Mouse (Mus musculus): ENCODE measurements around the gene Olfr460. TPM values are rescaled to one million over a fixed set of nuclear protein-coding genes. Genes with fewer than 3 reads are reported as not detected.
"Not testable (repeated sequence)": the region's sequence is repeated elsewhere in the genome, so short reads cannot be mapped to it uniquely, and the experiment has no call there.

The Olfr460 gene
- not detected for polyA plus RNA-seq (2017; shearing (Covaris generic))

DNA sequence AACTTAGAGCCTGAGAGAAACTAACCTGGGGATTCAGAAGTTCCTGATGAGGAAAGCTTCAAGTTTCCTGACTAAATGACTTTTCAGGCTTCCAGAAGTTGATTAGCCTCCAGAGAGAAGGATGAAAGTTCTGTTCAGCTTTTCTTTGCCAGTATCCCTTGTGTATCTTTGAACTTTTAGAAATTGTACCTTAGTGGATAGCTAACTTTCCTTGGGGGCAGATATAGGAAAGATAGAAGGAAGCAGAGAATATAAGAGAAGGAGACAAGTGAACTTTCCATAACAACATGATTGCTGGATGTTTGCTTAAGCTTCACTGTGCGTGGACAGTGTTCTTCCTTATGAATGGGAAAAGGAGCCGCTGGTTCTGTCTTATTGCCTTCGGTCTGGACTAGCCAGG lies at the start of gene Olfr460:
TSS of gene Olfr460 (plus strand) at position 301 of the 400 bp plus-strand sequence.
- ATAC-seq, result no peak

- ATAC-seq, result no peak
Measured at GRCm38 (mm10) chr6:40544690-40545089, 24.6 kb upstream of the Olfr460 start.

DNA sequence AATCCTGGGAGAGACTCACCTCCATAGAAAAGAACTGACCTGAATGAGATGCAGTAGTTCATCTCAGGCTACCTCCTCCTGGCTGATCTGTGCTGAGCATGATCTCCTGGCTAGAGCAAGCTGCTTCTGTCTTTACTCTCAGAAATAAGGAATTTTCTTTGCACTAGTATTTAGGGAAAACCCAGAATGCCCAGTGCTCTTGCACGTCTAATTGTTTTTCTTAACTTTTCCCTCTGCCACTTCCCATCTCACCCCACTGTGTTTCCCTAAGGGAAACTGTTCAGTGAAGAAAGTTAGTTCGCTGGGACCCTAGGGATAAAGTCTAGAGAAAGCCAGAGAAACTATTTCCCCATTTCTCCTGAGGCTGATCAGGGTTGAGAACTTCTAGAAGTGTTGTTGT lies 14.3 kb upstream of the Olfr460 start, which contains the start of gene Olfr461:
TSS of gene Olfr461 (minus strand) at position 101 of the 400 bp plus-strand sequence.
- ATAC-seq, result no peak

GRCm38 (mm10) chr6:40573618-40574017 lies 4.3 kb downstream of the Olfr460 start:
- no peak for ATAC-seq

DNA sequence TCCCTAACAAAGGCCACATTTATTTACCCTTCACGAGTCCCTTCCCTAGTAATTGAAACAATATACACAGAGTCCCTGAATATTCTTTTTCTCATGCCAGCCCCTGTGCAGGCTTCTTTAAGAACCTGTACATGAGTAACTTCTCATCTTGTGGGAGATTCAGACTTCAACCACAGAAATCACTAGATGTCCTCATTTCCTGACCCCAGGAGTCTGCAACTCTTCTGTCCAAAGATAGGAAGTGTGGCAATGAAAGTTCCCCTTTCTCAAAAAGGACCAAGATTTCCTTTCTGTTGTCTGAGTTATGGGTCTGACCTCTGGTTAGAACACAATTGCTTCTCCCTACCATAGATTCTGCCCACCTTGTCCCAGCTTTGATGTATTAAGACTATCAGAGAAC lies 7.0 kb downstream of the Olfr460 start:
- ATAC-seq, result no peak

- ATAC-seq, result no peak
Measured at GRCm38 (mm10) chr6:40584336-40584735, 15.0 kb downstream of the Olfr460 start.

GRCm38 (mm10) chr6:40585645-40586044 lies 16.4 kb downstream of the Olfr460 start, which contains the start of gene Clec5a:
TSS of gene Clec5a (minus strand) at chr6:40585821.
- no peak for ATAC-seq

DNA sequence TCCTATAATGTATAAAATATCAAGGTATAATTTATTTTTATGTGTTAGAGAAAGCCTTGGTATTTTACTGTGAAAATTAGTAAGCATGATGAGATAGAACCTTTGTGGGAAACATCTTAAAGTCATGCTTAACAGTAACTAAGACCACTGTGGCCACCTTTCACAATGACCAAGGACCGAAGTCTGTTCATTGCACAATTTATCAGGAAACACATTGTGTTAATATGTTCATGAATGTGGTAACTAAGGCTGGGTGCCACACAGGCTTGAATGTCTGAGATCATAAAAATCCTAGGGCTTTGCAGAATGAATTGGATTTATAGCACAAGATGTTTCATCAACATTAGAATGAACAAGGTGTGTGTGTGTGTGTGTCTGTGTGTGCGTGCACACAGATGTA lies 19.1 kb downstream of the Olfr460 start:
- no peak for ATAC-seq

DNA sequence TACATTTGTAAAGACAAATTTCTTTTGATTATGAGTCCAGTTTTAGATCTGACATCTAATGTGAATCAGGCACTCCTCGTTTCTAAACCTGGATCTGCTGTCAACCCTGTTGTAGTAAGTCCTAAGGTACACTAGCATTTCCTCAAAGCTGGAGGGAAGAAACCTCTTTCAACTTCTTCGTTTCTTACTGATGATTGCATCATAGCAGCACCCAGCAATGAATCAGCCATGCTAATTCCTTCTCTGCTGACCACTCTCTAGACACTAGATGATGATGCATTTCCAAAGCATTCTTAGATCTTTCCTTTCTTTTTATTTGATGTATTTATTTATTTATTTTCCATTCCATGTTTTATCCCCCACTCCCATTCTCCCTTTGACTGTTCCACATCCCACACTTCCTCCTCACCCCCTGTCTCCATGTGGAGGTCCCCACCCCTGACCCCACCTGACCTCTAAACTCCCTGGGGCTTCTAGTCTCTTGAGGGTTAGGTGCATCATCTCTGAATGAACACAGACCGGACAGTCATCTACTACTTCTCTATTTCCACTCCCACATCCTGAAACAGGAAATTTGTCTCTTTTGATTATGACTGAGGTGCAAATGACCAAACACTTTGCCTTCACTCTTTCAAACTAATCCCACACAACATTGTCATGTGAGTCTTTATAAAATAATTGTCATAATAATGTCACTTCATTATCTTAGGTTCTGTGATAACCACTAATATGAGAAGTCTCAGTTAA lies 25.7 kb downstream of the Olfr460 start:
- ATAC-seq, result no peak

DNA sequence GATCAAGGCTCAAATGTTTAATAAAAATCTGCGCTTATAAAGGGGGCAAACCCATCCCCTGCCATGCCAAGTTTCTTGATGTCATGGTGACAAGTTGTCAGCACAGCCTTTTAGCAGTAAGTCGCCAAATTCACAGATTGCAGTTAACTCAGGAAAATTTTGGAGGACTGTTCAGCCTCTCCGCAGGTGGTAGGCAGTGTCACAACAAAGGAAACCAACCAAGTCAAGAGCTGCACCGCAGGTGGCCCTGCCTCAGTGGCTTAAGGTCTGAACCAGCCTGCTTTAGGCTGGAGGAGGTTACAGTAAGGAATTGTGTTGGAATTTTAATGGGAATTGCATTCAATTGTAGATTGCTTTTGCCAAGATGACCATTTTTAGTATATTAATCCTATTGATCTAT lies 29.3 kb downstream of the Olfr460 start:
- ATAC-seq, result not testable (repeated sequence)

GRCm38 (mm10) chr6:40607431-40607830 lies 38.1 kb downstream of the Olfr460 start:
- ATAC-seq, result no peak

DNA sequence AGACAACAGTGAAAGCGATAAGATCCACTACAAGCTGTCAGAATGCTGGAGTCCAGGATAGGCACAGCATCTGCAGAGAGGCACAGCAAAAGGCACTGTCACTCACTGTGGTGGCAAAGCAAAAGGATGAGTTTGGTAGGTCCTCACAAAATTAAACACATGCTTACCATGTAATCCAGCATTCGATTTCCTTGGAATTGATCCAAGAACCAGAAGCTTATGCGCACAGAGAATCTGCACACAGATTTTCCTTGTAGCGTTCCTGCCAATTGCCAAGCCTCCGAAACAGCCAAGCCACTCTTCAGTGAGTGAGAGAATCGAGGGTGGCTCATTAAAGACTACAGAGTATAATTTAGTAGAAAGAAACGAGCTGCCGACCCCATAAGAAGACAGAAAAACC lies 41.0 kb downstream of the Olfr460 start:
- ATAC-seq, result no peak

GRCm38 (mm10) chr6:40613260-40613852 lies 44.1 kb downstream of the Olfr460 start, which contains the start of gene Tas2r138:
TSS of gene Tas2r138 (minus strand) at chr6:40613310.
- no peak for ATAC-seq

GRCm38 (mm10) chr6:40617965-40618364 lies 48.7 kb downstream of the Olfr460 start:
- no peak for ATAC-seq

Other genes starting within 250 kb of the Olfr460 start
- 10 to 100 TPM; 42.6 to 70.6 (median 59.1) TPM for gene Agk, start 244.3 kb upstream of the Olfr460 start, polyA plus RNA-seq (2017; shearing (Covaris generic))
- 1 to 10 TPM; 3.2 to 9.1 (median 6.1) TPM for gene E330009J07Rik, start 133.4 kb upstream of the Olfr460 start, polyA plus RNA-seq (2017; shearing (Covaris generic))
- gene Wee2, start 130.4 kb upstream of the Olfr460 start, polyA plus RNA-seq (2017; shearing (Covaris generic)), result not detected
- gene Ssbp1, start 98.1 kb upstream of the Olfr460 start, polyA plus RNA-seq (2017; shearing (Covaris generic)), result 100 to 1,000 TPM; 108 to 133 (median 114) TPM
- gene Tas2r137, start 78.3 kb upstream of the Olfr460 start, polyA plus RNA-seq (2017; shearing (Covaris generic)), result not detected
- gene Tas2r108, start 76.0 kb upstream of the Olfr460 start, polyA plus RNA-seq (2017; shearing (Covaris generic)), result not detected
- gene Prss37, start 50.0 kb upstream of the Olfr460 start, polyA plus RNA-seq (2017; shearing (Covaris generic)), result not detected
- gene Olfr461, start 14.4 kb upstream of the Olfr460 start, polyA plus RNA-seq (2017; shearing (Covaris generic)), result not detected
- not detected for gene Clec5a, start 16.3 kb downstream of the Olfr460 start, polyA plus RNA-seq (2017; shearing (Covaris generic))
- not detected for gene Tas2r138, start 43.8 kb downstream of the Olfr460 start, polyA plus RNA-seq (2017; shearing (Covaris generic))
- under 1 TPM in 1 of 3 experiments, not detected in 2; 0.34 TPM for gene Mgam, start 59.3 kb downstream of the Olfr460 start, polyA plus RNA-seq (2017; shearing (Covaris generic))